Mouse (Mus musculus) lung, adult 2 months (tissue): ENCODE results near the gene Ctsw.

Experiments
- CTCF ChIP-seq: fragments of 200-500 bp; IDR thresholded peaks from 2 replicates; pipeline ENCODE4 v1.5.1; 2011; ENCODE audit warnings: mild to moderate bottlenecking, low read length, control low read depth; ENCODE audit not compliant: insufficient read depth
- POLR2A ChIP-seq: fragments of 200-500 bp; IDR thresholded peaks from 2 replicates; pipeline ENCODE4 v1.6.1; 2011; ENCODE audit warnings: low read depth, mild to moderate bottlenecking, control low read depth, low read length, borderline replicate concordance; ENCODE audit errors: extremely low read depth

DNA sequence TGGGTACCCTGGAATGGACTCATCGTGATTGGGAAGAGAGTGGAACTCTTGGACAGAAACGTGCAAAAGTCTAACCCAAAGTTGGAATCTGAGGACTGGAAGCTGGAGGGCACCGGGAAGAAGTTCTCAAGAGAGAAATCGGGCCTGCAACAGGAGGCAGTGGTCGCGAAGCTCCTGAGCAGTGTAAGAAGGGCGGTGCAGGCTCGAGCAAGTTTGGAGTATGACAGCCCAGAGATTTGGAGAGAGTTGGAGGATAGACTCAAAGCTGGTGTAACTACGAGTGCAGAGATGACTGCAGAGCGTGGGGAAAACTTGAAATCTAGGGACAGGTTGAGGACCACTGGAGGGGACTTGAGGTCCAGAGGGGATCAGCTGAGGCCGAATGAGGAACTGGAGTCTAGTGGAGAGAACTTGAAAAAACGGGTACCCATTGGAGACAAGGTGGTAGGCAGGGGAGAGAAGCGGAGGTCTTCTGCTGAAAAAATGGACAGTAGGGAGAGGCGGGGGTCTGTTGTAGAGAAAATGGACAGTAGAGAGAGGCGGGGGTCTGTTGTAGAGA, 42.8 kb upstream of the Ctsw start:
- TF ChIP-seq POLR2A (no peak), CTCF (no peak)
